Mouse (Mus musculus): ENCODE measurements at regions not wholly inside any gene's neighbourhood (a gene's known extent, or its start where the extent isn't known, plus 50 kb on each side); places are given as distances from the start of the nearest gene placed in this dataset.

GRCm38 (mm10) chr7:62179387-62179786, 167.0 kb upstream of the Ndn start:
- no peak for ATAC-seq (ENCODE audit: low FRiP score, low TSS enrichment)
- WGBS, result 54% methylated on average over 2 of the region's 2 CpGs

DNA sequence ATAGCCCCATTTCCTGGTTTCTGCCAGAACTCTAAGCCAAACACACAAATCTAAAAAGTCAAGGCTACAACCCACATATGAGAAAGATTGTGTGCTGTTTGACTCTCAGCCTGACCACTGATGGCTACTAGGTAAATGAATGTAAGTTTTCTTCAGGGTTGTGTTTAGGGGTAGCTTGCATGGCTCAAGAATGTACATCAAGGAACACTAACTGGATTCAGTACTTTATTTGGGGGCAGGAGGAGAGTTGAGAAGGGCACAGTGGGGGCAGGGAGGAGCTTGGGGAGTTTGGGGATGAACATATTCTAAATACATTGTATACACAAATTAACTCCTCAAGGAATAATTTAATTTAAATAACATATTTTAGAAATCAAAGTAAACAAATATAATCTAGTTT, 137.8 kb upstream of the Ndn start:
- no peak overlapping the region; the same call in 1 of the 2 replicates for H3K4me3 ChIP-seq (ENCODE audit: low read length)
- H3K4me2 ChIP-seq (replicated peaks; ENCODE audit: low read depth, low read length), result peak overlapping the region; percentile 29
- no peaks in the 10 kb centered on the region for H3K36me3 ChIP-seq (ENCODE audit: control insufficient read depth, insufficient read depth, low read length)
- H3K9me3 ChIP-seq (ENCODE audit: control insufficient read depth, low read length), result no peaks in the 10 kb centered on the region
- H3K27ac ChIP-seq (ENCODE audit: low read depth, low read length), result no peak overlapping the region
- no peaks in the 10 kb centered on the region for H3K27me3 ChIP-seq (ENCODE audit: control insufficient read depth, insufficient read depth, low read length)
- no peak for ATAC-seq (ENCODE audit: low FRiP score, low TSS enrichment)
- H3K9ac ChIP-seq (ENCODE audit: low read depth, low read length), result no peak overlapping the region
- H3K4me1 ChIP-seq (ENCODE audit: control insufficient read depth, insufficient read depth, low read length), result no peaks in the 10 kb centered on the region

More at GRCm38 (mm10) chr7:62179387-62179786, 167.0 kb upstream of the Ndn start:
- Histone ChIP-seq H3K27ac (ENCODE audit: low read depth, low read length) (no peak overlapping the region), H3K27me3 (ENCODE audit: control insufficient read depth, insufficient read depth, low read length) (no peaks in the 10 kb centered on the region), H3K9me3 (ENCODE audit: control insufficient read depth, low read length) (no peaks in the 10 kb centered on the region), H3K4me3 (ENCODE audit: low read length) (no peak overlapping the region), H3K36me3 (ENCODE audit: control insufficient read depth, insufficient read depth, low read length) (no peaks in the 10 kb centered on the region), H3K4me2 (replicated peaks; ENCODE audit: low read depth, low read length) (no peak overlapping the region), H3K9ac (ENCODE audit: low read depth, low read length) (no peak overlapping the region), H3K4me1 (ENCODE audit: control insufficient read depth, insufficient read depth, low read length) (no peaks in the 10 kb centered on the region)

DNA sequence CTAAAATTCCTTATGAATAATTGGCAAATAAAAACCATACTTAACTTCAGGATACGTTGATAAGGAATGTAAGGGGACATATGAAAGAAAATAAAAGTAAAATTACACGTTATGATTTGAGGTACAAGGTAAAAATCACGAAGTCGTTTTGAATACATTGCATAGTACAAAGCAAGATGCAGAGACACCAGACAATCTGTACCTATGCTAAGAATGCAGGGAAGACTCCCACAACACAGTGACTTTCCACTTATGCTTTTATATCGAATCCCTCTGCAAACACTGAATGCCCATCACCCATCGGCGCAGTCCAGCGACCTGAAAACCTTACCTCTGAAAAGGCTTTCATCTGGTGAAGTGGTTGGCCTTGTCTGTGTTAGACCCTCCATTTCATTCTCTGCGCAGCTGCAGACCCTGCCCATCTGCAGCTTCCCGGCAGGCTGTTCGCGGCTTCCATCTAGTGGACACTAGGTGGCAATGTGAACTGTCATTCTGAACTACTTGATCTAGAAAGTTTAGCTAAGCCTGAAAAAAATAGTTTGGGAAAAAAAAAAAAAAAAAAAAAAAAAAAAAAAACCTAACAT, 137.2 kb upstream of the Ndn start:
- peak overlapping the region; percentile 29; the same call in 1 of the 2 replicates for H3K4me2 ChIP-seq (replicated peaks; ENCODE audit: low read depth, low read length)

DNA sequence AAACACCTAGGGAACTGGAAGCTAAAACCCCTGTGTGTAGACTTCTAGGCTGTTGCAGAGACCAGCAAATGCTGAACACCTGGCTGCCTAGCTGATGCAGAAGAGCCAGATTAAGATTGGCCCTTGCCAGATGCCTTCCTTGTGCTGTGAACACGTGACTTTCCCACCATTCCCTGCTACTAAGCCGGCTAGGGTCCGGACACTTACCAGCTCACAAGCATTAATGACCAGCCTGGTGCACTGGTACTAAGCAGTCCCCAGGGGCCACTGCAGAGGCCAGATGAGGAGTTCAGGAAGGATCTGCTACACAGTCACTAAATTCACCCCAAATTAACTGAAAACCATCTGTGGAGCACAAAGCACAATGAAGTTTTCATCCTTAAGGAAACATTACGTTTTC, 121.2 kb upstream of the Ndn start:
- H3K27ac ChIP-seq (ENCODE audit: low read depth, low read length), result no peak overlapping the region
- H3K36me3 ChIP-seq (ENCODE audit: control insufficient read depth, insufficient read depth, low read length), result no peaks in the 10 kb centered on the region
- H3K4me2 ChIP-seq (replicated peaks; ENCODE audit: low read depth, low read length), result no peak overlapping the region
- no peak for ATAC-seq (ENCODE audit: low FRiP score, low TSS enrichment)
- no peak overlapping the region for H3K4me3 ChIP-seq (ENCODE audit: low read length)
- H3K27me3 ChIP-seq (ENCODE audit: control insufficient read depth, insufficient read depth, low read length), result no peaks in the 10 kb centered on the region
- no peaks in the 10 kb centered on the region for H3K4me1 ChIP-seq (ENCODE audit: control insufficient read depth, insufficient read depth, low read length)
- no peaks in the 10 kb centered on the region for H3K9me3 ChIP-seq (ENCODE audit: control insufficient read depth, low read length)
- 18% methylated on average over 4 of the region's 4 CpGs for WGBS
- H3K9ac ChIP-seq (ENCODE audit: low read depth, low read length), result no peak overlapping the region

More for the DNA sequence above, 137.2 kb upstream of the Ndn start:
- H3K9ac ChIP-seq (ENCODE audit: low read depth, low read length), result peak overlapping the region; percentile 44; the same call in 1 of the 2 replicates
- ATAC-seq (ENCODE audit: low FRiP score, low TSS enrichment), result peak; percentile 83; the same call in 1 of the 2 replicates
- no peaks in the 10 kb centered on the region for H3K4me1 ChIP-seq (ENCODE audit: control insufficient read depth, insufficient read depth, low read length)
- H3K27me3 ChIP-seq (ENCODE audit: control insufficient read depth, insufficient read depth, low read length), result no peaks in the 10 kb centered on the region
- no peak overlapping the region for H3K27ac ChIP-seq (ENCODE audit: low read depth, low read length)
- WGBS, result 35% methylated on average over 12 of the region's 12 CpGs
- H3K4me3 ChIP-seq (ENCODE audit: low read length), result peak overlapping the region; percentile 32
- no peaks in the 10 kb centered on the region for H3K9me3 ChIP-seq (ENCODE audit: control insufficient read depth, low read length)
- H3K36me3 ChIP-seq (ENCODE audit: control insufficient read depth, insufficient read depth, low read length), result no peaks in the 10 kb centered on the region

DNA sequence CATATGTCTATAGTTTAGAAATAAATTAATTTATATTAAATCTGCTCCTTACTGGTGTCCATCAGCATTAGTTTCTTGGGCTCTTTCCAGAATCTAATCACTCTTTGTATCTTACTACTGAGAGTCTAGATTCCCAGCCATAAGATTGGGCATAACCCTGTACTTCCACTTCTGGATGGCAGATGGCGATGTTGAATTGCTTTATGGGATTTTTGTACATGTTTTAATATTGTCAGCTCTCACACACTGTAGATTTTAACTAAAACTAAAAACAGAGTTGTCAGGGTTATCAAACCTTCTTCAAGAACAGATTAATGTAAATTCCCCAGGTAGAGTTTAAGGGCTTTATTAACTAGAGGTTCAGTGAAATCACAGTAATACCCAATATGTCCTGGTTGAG, 118.6 kb upstream of the Ndn start:
- WGBS, result 11% methylated on average over 1 of the region's 1 CpGs
- H3K36me3 ChIP-seq (ENCODE audit: control insufficient read depth, insufficient read depth, low read length), result no peaks in the 10 kb centered on the region

GRCm38 (mm10) chr7:62230713-62231112, 115.7 kb upstream of the Ndn start:
- Histone ChIP-seq H3K4me1 (ENCODE audit: control insufficient read depth, insufficient read depth, low read length) (0 out of 2 replicates have a peak, but pooled peaks cover 3% of the 10 kb centered on the region), H3K27me3 (ENCODE audit: control insufficient read depth, insufficient read depth, low read length) (no peaks in the 10 kb centered on the region), H3K9ac (ENCODE audit: low read depth, low read length) (no peak overlapping the region), H3K4me2 (replicated peaks; ENCODE audit: low read depth, low read length) (peak overlapping the region; percentile 25), H3K27ac (ENCODE audit: low read depth, low read length) (0 out of 2 replicates have a peak overlapping the region, but pooled peaks have one; percentile 42), H3K4me3 (ENCODE audit: low read length) (no peak overlapping the region), H3K36me3 (ENCODE audit: control insufficient read depth, insufficient read depth, low read length) (no peaks in the 10 kb centered on the region), H3K9me3 (ENCODE audit: control insufficient read depth, low read length) (no peaks in the 10 kb centered on the region)
- WGBS, result 15% methylated on average over 2 of the region's 2 CpGs
- ATAC-seq (ENCODE audit: low FRiP score, low TSS enrichment), result peak; percentile 40

More for the DNA sequence above, 118.6 kb upstream of the Ndn start:
- Histone ChIP-seq H3K4me2 (replicated peaks; ENCODE audit: low read depth, low read length) (no peak overlapping the region), H3K4me3 (ENCODE audit: low read length) (no peak overlapping the region), H3K9me3 (ENCODE audit: control insufficient read depth, low read length) (no peaks in the 10 kb centered on the region), H3K27me3 (ENCODE audit: control insufficient read depth, insufficient read depth, low read length) (no peaks in the 10 kb centered on the region), H3K4me1 (ENCODE audit: control insufficient read depth, insufficient read depth, low read length) (0 out of 2 replicates have a peak, but pooled peaks cover 3% of the 10 kb centered on the region), H3K9ac (ENCODE audit: low read depth, low read length) (no peak overlapping the region), H3K27ac (ENCODE audit: low read depth, low read length) (no peak overlapping the region)
- ATAC-seq (ENCODE audit: low FRiP score, low TSS enrichment), result no peak

GRCm38 (mm10) chr7:62231120-62231574, 115.2 kb upstream of the Ndn start:
- H3K9me3 ChIP-seq (ENCODE audit: control insufficient read depth, low read length), result no peaks in the 10 kb centered on the region
- no peaks in the 10 kb centered on the region for H3K27me3 ChIP-seq (ENCODE audit: control insufficient read depth, insufficient read depth, low read length)
- H3K4me1 ChIP-seq (ENCODE audit: control insufficient read depth, insufficient read depth, low read length), result 0 out of 2 replicates have a peak, but pooled peaks cover 3% of the 10 kb centered on the region
- H3K27ac ChIP-seq (ENCODE audit: low read depth, low read length), result no peak overlapping the region
- peak; percentile 97 for ATAC-seq (ENCODE audit: low FRiP score, low TSS enrichment)
- H3K4me3 ChIP-seq (ENCODE audit: low read length), result no peak overlapping the region; the same call in 1 of the 2 replicates
- H3K36me3 ChIP-seq (ENCODE audit: control insufficient read depth, insufficient read depth, low read length), result no peaks in the 10 kb centered on the region
- 12% methylated on average over 13 of the region's 13 CpGs for WGBS
- H3K9ac ChIP-seq (ENCODE audit: low read depth, low read length), result 0 out of 2 replicates have a peak overlapping the region, but pooled peaks have one; percentile 2
- H3K4me2 ChIP-seq (replicated peaks; ENCODE audit: low read depth, low read length), result peak overlapping the region; percentile 25

DNA sequence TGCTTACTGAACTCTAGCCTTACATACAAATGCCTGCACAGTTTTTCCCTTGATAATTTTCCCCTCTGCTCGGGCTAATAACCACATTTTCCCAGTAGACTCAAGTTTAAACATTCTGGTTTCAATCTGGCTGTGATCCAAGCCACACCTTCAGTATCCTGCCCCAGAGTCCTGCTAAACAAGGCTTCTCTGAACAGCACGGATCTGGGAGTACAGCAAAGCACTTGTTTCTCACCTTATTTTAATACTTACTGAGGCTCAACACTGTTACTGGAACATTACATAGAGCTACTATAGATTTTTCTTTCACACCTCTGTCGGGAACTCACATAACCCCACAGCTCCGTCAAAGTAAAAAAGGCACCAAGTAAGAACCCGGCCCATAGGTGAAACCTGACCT, 114.3 kb upstream of the Ndn start:
- Histone ChIP-seq H3K36me3 (ENCODE audit: control insufficient read depth, insufficient read depth, low read length) (no peaks in the 10 kb centered on the region), H3K4me2 (replicated peaks; ENCODE audit: low read depth, low read length) (no peak overlapping the region), H3K4me3 (ENCODE audit: low read length) (no peak overlapping the region), H3K27ac (ENCODE audit: low read depth, low read length) (no peak overlapping the region), H3K9me3 (ENCODE audit: control insufficient read depth, low read length) (no peaks in the 10 kb centered on the region), H3K27me3 (ENCODE audit: control insufficient read depth, insufficient read depth, low read length) (no peaks in the 10 kb centered on the region), H3K4me1 (ENCODE audit: control insufficient read depth, insufficient read depth, low read length) (0 out of 2 replicates have a peak, but pooled peaks cover 3% of the 10 kb centered on the region), H3K9ac (ENCODE audit: low read depth, low read length) (no peak overlapping the region)
- ATAC-seq (ENCODE audit: low FRiP score, low TSS enrichment), result no peak
- 48% methylated on average over 5 of the region's 5 CpGs for WGBS

- no peaks in the 10 kb centered on the region for H3K27me3 ChIP-seq (ENCODE audit: control insufficient read depth, insufficient read depth, low read length)
- H3K4me1 ChIP-seq (ENCODE audit: control insufficient read depth, insufficient read depth, low read length), result 0 out of 2 replicates have a peak, but pooled peaks cover 3% of the 10 kb centered on the region
- H3K36me3 ChIP-seq (ENCODE audit: control insufficient read depth, insufficient read depth, low read length), result no peaks in the 10 kb centered on the region
- H3K9ac ChIP-seq (ENCODE audit: low read depth, low read length), result no peak overlapping the region
- no peaks in the 10 kb centered on the region for H3K9me3 ChIP-seq (ENCODE audit: control insufficient read depth, low read length)
- ATAC-seq (ENCODE audit: low FRiP score, low TSS enrichment), result no peak
- H3K27ac ChIP-seq (ENCODE audit: low read depth, low read length), result no peak overlapping the region
- H3K4me2 ChIP-seq (replicated peaks; ENCODE audit: low read depth, low read length), result no peak overlapping the region
- no peak overlapping the region for H3K4me3 ChIP-seq (ENCODE audit: low read length)
- 71% methylated on average over 6 of the region's 6 CpGs for WGBS
Measured at GRCm38 (mm10) chr7:62234037-62234436, 112.3 kb upstream of the Ndn start.

Measured in kidney, embryonic 14.5 days (tissue).